Mouse (Mus musculus) 416B (cell line): ENCODE results near the gene Dpp9.
"Not testable (repeated sequence)": the region's sequence is repeated elsewhere in the genome, so short reads cannot be mapped to it uniquely, and the experiment has no call there.

Source experiments
- DNase-seq: peaks from one replicate; pipeline ENCODE4 v3.0.0; 2011; ENCODE audit warnings: low read depth

Dpp9 gene

DNA sequence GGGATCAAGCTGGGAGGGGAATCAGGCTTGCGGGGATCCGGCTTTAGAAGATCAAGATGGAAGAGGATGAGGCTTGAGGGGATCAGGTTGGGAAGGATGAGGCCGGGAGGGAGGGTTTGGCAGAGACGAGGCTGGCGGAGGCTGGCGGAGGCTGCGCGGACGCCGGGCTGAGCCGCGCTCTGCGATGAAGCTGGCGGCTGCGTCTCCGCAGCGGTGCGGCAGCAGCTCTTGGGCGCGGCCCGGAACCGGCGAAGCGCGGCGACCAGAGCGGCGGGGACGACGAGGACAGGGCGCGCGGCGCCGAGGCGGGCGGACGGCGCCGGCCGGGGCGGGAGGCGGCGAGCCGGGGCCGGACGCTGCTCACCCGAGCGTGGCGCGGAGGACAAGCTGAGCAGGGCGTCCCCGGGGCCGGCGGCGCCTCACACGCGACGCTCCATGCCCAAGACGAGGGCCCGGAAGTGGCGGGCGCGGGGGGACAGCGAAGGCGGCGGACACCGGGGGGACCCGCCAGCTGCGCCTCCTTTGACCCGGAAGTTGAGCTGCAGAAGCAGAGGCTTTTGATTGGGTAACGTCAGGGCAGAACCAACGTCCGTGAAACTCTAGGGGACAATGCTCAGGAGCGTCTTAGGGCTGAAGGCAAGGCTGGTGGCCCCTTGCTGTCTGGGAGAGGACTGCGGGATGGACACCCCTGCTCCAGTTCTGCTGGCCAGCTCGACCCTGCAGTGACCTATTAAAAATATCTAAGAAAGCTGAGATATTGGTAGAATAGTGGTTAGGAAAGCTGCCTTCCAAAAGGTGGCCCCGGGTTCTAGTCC, at the start of gene Dpp9:
Gene Dpp9 (minus strand): TSS at position 529 of the 815 bp plus-strand sequence.
- DNase-seq, result peak; percentile 100

- peak; percentile 85 for DNase-seq
Measured at GRCm38 (mm10) chr17:56266271-56266670, 47.6 kb upstream of the Dpp9 start.

- peak; percentile 88 for DNase-seq
Measured at GRCm38 (mm10) chr17:56265869-56266268, 47.2 kb upstream of the Dpp9 start.

DNA sequence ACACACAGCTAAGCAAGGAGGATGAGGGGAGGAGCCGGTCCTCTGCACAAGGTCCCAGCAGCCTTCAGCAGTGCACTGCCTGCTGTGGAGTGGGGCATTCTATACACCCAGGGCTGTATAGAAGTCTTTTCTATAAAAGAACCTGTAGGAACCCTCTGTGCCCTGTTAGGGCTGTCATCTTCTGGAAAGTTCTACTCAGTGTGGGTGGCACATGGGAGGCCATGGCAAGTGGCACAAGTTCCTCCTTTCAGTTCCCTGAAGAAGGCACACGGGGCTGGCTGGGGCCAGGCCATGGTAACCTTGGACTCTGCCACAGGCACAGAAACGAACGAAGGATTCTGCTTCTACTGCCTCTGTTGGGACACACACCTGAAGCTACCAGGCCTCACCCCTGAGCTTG, 46.3 kb upstream of the Dpp9 start:
- no peak for DNase-seq

DNA sequence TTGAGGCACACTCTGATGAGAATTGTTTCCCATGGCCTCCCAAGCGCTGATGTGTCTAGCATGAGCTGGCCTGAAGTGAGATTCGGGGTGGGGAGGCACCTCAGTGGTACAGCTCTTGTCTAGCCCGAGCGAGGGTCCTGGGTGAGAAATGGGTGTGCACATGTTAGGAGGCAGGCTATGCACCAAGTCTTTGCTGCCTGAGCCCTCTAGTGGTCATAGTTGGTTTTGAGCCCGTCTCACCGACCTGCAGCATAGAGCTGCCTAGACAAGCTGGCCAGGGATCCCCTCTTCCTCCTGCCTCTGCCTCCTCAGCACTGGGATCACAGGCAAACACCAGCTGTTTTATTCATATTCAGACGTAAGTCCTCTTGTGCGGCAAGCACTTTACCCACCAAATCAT, 45.3 kb upstream of the Dpp9 start:
- peak; percentile 82 for DNase-seq

DNA sequence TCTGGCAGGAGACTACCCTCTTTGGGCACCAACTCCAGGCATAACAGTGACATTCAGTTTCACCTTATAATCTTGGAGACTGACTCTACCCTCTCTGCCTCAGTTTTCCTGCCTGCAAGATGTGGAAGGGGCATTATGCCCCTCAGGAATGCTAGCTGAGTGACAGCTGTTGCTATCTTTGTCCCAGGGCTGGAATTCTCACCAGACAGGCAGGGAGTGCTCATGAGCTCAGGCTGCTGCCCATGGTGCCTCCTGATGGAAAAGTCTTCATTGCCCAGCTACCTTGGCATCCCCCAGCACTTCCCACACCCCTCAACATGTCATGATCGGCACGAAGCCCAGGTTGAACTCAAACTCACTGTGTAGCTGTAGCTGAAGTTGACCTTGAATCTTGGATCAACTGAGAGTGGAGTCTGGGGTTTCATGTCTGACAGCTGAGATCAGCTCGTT, 44.0 kb upstream of the Dpp9 start:
- no peak for DNase-seq

GRCm38 (mm10) chr17:56261166-56261565, 42.5 kb upstream of the Dpp9 start:
- no peak for DNase-seq

DNA sequence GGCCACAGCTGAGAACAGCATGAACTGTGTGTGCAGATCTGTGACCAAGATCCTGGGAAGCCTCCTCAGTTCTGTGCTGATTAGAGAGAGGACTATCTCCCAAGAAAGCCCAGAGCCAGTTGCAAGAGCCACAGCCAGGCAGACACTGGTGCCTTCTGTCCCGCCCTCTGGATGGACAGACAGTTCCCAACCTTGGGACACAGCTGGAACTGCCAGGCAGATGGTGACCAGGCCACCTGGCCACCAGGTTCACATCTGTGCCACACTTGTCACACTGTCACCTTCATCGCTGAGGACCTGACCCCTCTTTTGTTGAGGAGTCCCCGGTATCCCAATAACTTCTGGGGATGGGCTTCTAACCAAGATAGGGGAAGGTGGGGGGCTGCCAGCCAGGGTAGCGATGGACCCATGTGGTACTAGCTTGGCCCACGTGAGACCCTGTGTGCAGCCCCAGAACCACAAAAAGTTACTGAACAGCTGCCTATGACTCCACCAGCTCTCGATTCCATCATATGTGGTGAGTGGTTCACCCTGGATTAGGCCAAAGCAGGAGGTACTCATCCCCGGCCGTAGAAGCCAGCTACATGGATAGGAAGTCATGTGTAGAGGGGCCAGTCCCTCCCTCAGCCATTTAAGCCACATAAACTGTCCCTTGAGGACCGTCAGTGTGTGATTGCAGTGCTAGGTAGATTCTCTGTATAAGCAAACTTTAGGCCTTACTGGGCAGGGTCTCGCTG, 40.8 kb upstream of the Dpp9 start:
- DNase-seq, result no peak

- not testable (repeated sequence) for DNase-seq
Measured at GRCm38 (mm10) chr17:56258812-56259211, 40.1 kb upstream of the Dpp9 start.

GRCm38 (mm10) chr17:56258269-56258668, 39.6 kb upstream of the Dpp9 start:
- DNase-seq, result not testable (repeated sequence)

DNA sequence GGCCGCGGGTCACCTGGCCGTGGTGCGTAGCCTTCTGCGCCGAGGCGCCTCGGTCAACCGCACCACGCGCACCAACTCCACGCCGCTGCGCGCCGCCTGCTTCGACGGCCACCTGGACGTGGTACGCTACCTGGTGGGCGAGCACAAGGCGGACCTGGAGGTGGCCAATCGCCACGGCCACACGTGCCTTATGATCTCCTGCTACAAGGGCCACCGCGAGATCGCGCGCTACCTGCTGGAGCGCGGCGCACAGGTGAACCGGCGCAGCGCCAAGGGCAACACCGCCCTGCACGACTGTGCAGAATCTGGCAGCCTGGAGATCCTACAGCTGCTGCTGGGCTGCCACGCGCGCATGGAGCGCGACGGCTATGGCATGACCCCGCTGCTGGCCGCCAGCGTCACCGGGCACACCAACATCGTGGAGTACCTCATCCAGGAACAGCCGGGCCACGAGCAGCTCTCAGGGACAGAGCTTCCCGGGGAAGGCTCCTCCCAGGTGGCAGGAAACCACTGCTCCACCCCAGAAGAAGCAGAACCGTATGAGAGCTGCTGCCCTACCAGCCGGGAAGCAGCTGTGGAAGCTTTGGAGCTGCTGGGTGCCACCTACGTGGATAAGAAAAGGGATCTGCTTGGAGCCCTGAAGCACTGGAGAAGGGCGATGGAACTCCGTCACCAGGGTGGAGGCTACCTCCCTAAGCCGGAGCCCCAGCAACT, 38.6 kb upstream of the Dpp9 start:
- peak; percentile 35 for DNase-seq

- peak; percentile 99 for DNase-seq
Measured at GRCm38 (mm10) chr17:56256239-56256881, 37.7 kb upstream of the Dpp9 start, which contains the start of gene Fem1a. Gene Fem1a (plus strand): TSS chr17:56256810.

DNA sequence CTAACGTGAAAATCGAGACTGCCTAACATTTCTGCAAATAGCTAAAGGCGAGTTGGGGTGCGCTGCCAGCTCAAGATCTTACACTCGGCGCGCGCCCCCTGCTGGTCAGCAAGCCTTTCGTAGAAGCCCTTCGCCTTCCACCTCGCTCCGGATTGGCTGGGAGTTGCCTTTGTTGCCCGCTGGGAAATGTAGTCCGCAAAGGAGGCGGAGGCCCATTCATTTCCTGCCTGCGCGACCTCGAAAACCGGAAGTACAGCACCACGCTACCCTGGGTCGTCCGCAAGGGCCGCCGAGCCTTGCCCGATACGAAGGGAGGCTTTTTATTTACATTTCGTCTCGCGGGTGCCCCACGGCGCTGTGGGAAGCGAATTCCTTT, 37.1 kb upstream of the Dpp9 start:
- DNase-seq, result peak; percentile 100

DNA sequence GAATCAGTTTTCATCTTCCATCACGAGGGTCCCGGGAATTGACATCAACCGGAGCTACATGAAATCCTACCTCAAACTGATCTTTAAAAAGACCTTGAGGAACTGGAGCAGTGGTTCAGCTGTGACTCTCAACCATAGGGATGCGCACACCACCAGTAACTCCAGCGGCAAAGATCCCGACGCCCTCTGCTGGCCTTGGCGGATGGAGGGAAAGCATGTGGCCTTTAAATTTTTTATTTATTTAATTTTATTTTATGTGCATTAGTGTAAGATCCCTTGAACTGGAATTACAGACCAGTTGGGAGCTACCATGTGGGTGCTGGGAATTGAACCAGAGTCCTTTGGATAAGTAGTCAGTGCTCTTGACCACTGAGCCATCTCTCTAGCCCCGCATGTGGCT, 36.7 kb upstream of the Dpp9 start:
- peak; percentile 89 for DNase-seq

DNA sequence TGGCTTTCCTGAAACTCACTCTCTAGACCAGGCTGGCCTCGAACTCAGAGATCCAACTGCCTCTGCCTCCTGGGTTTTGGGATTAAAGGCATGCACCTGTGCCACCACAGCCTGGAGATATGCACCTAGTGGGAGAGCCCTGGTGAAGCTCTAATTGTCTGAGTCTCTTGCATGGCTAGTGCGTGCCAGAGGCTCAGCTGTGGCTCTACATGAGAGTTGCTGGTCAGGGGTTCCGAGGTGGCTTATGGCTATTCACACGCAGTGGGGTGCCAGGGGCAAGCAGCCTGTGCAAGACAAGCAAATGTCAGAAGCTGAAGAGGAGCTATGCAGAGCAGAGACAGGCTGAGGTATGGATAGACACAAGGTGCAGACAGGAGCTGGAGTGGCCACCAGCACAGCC, 36.0 kb upstream of the Dpp9 start:
- no peak for DNase-seq

DNA sequence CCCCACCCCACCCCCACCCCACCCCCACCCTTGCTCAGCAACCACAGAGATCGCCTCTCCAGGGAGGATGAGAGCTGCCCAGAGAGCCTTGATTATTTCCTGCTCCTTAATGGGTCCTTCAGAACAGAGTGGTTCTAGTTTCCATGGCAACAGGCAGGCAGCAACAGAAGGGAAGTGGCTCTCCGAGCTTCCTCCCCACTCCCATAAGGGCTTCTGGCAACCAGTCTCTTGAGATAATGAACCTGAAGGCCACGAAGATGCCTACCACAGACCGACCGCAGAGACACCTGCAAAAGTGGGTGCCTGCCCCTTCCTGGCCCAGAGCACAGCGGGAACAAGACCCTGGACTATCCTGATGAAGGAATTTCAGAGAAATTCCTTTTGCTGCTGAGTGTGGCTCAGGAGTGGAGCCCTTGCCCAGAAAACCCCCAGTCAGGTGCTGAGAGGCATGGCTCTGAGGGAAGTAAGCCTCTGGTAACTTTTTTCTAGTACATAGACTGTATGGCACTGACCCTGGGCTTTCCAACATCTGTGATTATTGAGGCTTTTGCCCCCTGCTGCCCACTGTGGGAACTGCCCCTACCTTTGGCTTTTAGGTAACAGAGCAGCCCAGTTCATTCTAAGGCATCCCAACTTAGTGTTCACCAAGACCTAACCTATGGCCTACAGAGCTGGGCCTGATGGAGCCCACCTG, 32.6 kb upstream of the Dpp9 start:
- peak; percentile 78 for DNase-seq

- no peak for DNase-seq
Measured at GRCm38 (mm10) chr17:56245608-56246007, 26.9 kb upstream of the Dpp9 start.

- DNase-seq, result peak; percentile 84
Measured at GRCm38 (mm10) chr17:56241541-56242401, 23.1 kb upstream of the Dpp9 start.

GRCm38 (mm10) chr17:56233818-56234469, 15.2 kb upstream of the Dpp9 start:
- peak; percentile 27 for DNase-seq

- DNase-seq, result no peak
Measured at GRCm38 (mm10) chr17:56233389-56233788, 14.7 kb upstream of the Dpp9 start.
